Mouse (Mus musculus) megakaryocyte, embryonic 14.5 days (primary cell): ENCODE data around the gene Prkce.

ENCODE experiments used
- FLI1 ChIP-seq: IDR thresholded peaks from 2 replicates; pipeline ENCODE4 v1.6.1; 2012; ENCODE audit warnings: low read length, inconsistent platforms, mixed read lengths
- GATA1 ChIP-seq: IDR thresholded peaks from 3 replicates; pipeline ENCODE4 v1.6.1; 2012; ENCODE audit warnings: mixed read lengths, low read length, inconsistent platforms, borderline replicate concordance

- TF ChIP-seq GATA1 (no peak), FLI1 (no peak)
Measured at GRCm38 (mm10) chr17:86676336-86676735, 508.8 kb downstream of the Prkce start.
